Mouse (Mus musculus): ENCODE measurements around the gene Fgf5. TPM values are rescaled to one million over a fixed set of nuclear protein-coding genes. Genes with fewer than 3 reads are reported as not detected.

The Fgf5 gene
- polyA plus RNA-seq, 1 experiment from 2014 or later: 2.2 TPM

- Histone ChIP-seq H3K36me3 (no peaks in the 10 kb centered on the region), H3K4me3 (replicated peaks) (no peak overlapping the region), H3K27ac (no peak overlapping the region), H3K4me2 (no peak overlapping the region), H3K9ac (replicated peaks) (no peak overlapping the region), H3K27me3 (no peaks in the 10 kb centered on the region), H3K9me3 (no peaks in the 10 kb centered on the region), H3K4me1 (replicated peaks) (no peaks in the 10 kb centered on the region)
- no peak for ATAC-seq (ENCODE audit: insufficient number of reproducible peaks, insufficient read depth, low FRiP score, low TSS enrichment, low read depth)
- 85% methylated on average over 4 of the region's 4 CpGs for WGBS
These were observed 51.7 kb downstream of the Fgf5 start for GRCm38 (mm10) chr5:98305673-98306072.

DNA sequence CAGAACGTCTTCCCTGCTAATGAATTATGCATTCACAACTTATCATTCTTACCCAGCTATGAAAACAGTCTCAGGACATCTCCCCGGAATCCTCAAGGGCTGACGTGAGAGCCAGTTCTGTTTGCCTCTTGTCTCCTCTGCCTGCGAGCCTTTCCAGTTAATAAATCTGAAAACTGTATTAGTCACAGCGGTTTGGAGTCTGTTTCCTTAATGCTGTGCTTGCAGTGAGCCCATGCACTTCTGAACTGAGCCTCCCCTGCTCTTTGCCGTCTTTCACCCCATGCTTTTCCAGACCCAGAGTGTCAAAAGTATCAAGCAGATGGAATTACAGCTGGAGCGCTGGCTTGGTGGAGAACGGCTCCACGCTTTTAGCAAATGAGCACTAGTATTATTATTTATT, 52.5 kb downstream of the Fgf5 start:
- no peak for ATAC-seq (ENCODE audit: insufficient number of reproducible peaks, insufficient read depth, low FRiP score, low TSS enrichment, low read depth)

DNA sequence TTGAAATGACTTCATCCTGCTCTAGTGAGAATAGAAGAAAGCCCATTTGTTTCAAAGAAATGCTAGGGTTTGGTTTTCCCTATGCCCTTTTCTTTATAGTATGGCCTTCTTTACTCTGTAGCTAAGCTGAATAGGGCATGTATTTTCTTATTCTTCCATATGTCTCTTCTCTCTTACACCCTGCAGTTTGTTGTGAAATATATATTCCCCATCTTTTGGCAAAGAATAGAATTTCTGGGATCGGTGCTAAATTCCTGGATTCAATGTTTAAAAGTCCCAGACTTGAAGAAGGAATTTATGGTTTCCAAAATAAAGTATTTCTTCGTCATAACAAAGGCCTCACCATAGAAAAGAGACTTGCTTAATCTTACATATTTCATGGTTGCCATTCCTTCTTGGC, 72.6 kb downstream of the Fgf5 start:
- H3K36me3 ChIP-seq: no peaks in the 10 kb centered on the region
- H3K4me3 ChIP-seq (replicated peaks): no peak overlapping the region
- H3K4me2 ChIP-seq: no peak overlapping the region
- H3K9ac ChIP-seq (replicated peaks): no peak overlapping the region
- WGBS: 81% methylated on average over 2 of the region's 2 CpGs
- H3K4me1 ChIP-seq (replicated peaks): no peaks in the 10 kb centered on the region
- peaks cover 15% of the 10 kb centered on the region; the same call in 1 of the 2 replicates for H3K27me3 ChIP-seq
- no peak for ATAC-seq (ENCODE audit: insufficient number of reproducible peaks, insufficient read depth, low FRiP score, low TSS enrichment, low read depth)
- H3K9me3 ChIP-seq: no peaks in the 10 kb centered on the region
- no peak overlapping the region for H3K27ac ChIP-seq

More for the DNA sequence above, 52.5 kb downstream of the Fgf5 start:
- WGBS: 62% methylated on average over 9 of the region's 9 CpGs
- Histone ChIP-seq H3K27ac (no peak overlapping the region), H3K9me3 (no peaks in the 10 kb centered on the region), H3K4me2 (no peak overlapping the region), H3K4me1 (replicated peaks) (no peaks in the 10 kb centered on the region), H3K9ac (replicated peaks) (no peak overlapping the region), H3K36me3 (no peaks in the 10 kb centered on the region), H3K27me3 (no peaks in the 10 kb centered on the region), H3K4me3 (replicated peaks) (no peak overlapping the region)

Other genes with a start within 250 kb of the Fgf5 start
- 28.9 and 30.8 TPM in 2 replicates for gene Antxr2, start 223.1 kb upstream of the Fgf5 start, polyA plus RNA-seq (2016; fragmentation: Nextera tagmentation; extraction: Ambion mirVana)
- gene Prdm8, start 87.0 kb upstream of the Fgf5 start, polyA plus RNA-seq (2016; fragmentation: Nextera tagmentation; extraction: Ambion mirVana): 0.18 TPM in 2 replicates
- gene Cfap299, start 75.1 kb downstream of the Fgf5 start, polyA plus RNA-seq (2016; fragmentation: Nextera tagmentation; extraction: Ambion mirVana): 0.51 TPM in 1 of 2 replicates, not detected in the other